Mouse (Mus musculus) CD4-positive naive resting alpha-beta T cell, adult 57 days (primary cell): ENCODE results near the gene Tcte2. TPM values are rescaled to one million over a fixed set of nuclear protein-coding genes. Genes with fewer than 3 reads are reported as not detected.

Experiments
- total RNA-seq: library from RNA; stranded (reverse); gene quantifications from one replicate; pipeline ENCODE4 v1.2.4, GENCODE M21; 2023

Tcte2 gene
- not detected for total RNA-seq

GRCm38 (mm10) chr17:13761179-13761913, at the start of gene Tcte2:
Gene Tcte2 (minus strand): TSS chr17:13761825.

GRCm38 (mm10) chr17:13759853-13760627, 1.6 kb downstream of the Tcte2 start, which contains the start of gene Afdn:
Gene Afdn (plus strand): TSS chr17:13760539.

Other genes with a start within 250 kb of the Tcte2 start
- gene Afdn, start 1.3 kb downstream of the Tcte2 start, total RNA-seq, result 3.8 TPM
- not detected for gene Gm7168, start 186.5 kb upstream of the Tcte2 start, total RNA-seq
- gene Gm7356, start 241.9 kb upstream of the Tcte2 start, total RNA-seq, result not detected